ENCODE assay signal across 8 mouse cellular contexts in genomic region chr5:113132635-113133041, GRCm38 (mm10). TPM values are rescaled to one million over a fixed set of nuclear protein-coding genes. Genes with fewer than 3 reads are reported as not detected.
DNase-seq lines count a peak whose midpoint lies in the region; ATAC-seq and TF ChIP-seq lines count a peak whose summit lies in the region.

No protein-coding gene starts in this region.

- no peak for TF ChIP-seq CTCF in layer of hippocampus, adult 2 months (conservative IDR thresholded peaks at IDR 0.05)

- no peaks in the 10 kb centered on the region for H3K9me3 ChIP-seq in limb, embryonic 11.5 days (ENCODE audit: control insufficient read depth, low read length)
- no peaks in the 10 kb centered on the region for H3K9me3 ChIP-seq in midbrain, embryonic 12.5 days

- peaks cover 14% of the 10 kb centered on the region for H3K27me3 ChIP-seq in limb, embryonic 11.5 days (ENCODE audit: control insufficient read depth, insufficient read depth, low read length)
- H3K27me3 ChIP-seq in midbrain, embryonic 12.5 days = peaks cover 20% of the 10 kb centered on the region

- no peak overlapping the region for H3K4me3 ChIP-seq in layer of hippocampus, adult 2 months
- no peak overlapping the region for H3K4me3 ChIP-seq in limb, embryonic 11.5 days (ENCODE audit: low read depth, low read length)
- H3K4me3 ChIP-seq in midbrain, embryonic 12.5 days = no peak overlapping the region

- peaks cover 14% of the 10 kb centered on the region for H3K4me1 ChIP-seq in limb, embryonic 11.5 days (ENCODE audit: control insufficient read depth, insufficient read depth, low read length)
- H3K4me1 ChIP-seq in midbrain, embryonic 12.5 days = peaks cover 39% of the 10 kb centered on the region

- WGBS in limb, embryonic 11.5 days = 73% methylated on average over 13 of the region's 13 CpGs
- WGBS in midbrain, embryonic 12.5 days = 36% methylated on average over 13 of the region's 13 CpGs

- H3K4me2 ChIP-seq in limb, embryonic 11.5 days (ENCODE audit: low read depth, severe bottlenecking) = no peak overlapping the region
- 0 out of 2 replicates have a peak overlapping the region, but pooled peaks have one; percentile 4 for H3K4me2 ChIP-seq in midbrain, embryonic 12.5 days (replicated peaks)

- DNase-seq in layer of hippocampus, adult 2 months (ENCODE audit: low spot score in 2 of 2) = no peak
- no peak for DNase-seq in layer of hippocampus, postnatal 36 days
- peak; percentile 61 for DNase-seq in heart, postnatal 4 days
- no peak for DNase-seq in limb, embryonic 11.5 days (ENCODE audit: low spot score)
- no peak for DNase-seq in layer of hippocampus, adult 9-11 months
- DNase-seq in frontal cortex, adult 2 months (ENCODE audit: extremely low spot score in 1 of 2, low spot score in 1 of 2) = no peak
- no peak for DNase-seq in right cerebral cortex, postnatal 4 days

- ATAC-seq in limb, embryonic 11.5 days (ENCODE audit: insufficient number of reproducible peaks, low FRiP score, low TSS enrichment, low read depth) = no peak
- no peak for ATAC-seq in midbrain, embryonic 12.5 days (ENCODE audit: low FRiP score, low read depth)

- H3K27ac ChIP-seq in layer of hippocampus, adult 2 months = peak overlapping the region; percentile 56
- H3K27ac ChIP-seq in limb, embryonic 11.5 days (replicated peaks; ENCODE audit: low read depth, low read length) = peak overlapping the region; percentile 53
- H3K27ac ChIP-seq in midbrain, embryonic 12.5 days (replicated peaks) = peak overlapping the region; percentile 88

- H3K36me3 ChIP-seq in limb, embryonic 11.5 days (ENCODE audit: control insufficient read depth, insufficient read depth, low read length) = no peaks in the 10 kb centered on the region
- H3K36me3 ChIP-seq in midbrain, embryonic 12.5 days = no peaks in the 10 kb centered on the region

- 0 out of 2 replicates have a peak overlapping the region, but pooled peaks have one; percentile 22 for H3K9ac ChIP-seq in limb, embryonic 11.5 days (ENCODE audit: low read length)
- H3K9ac ChIP-seq in midbrain, embryonic 12.5 days (replicated peaks) = 0 out of 2 replicates have a peak overlapping the region, but pooled peaks have one; percentile 11

RNA-seq across cellular contexts. Expression of gene Crybb3, which starts 51.3 kb away (rescaled TPM):
- 1 to 10 TPM; 3.8 to 4.2 TPM for total RNA-seq in layer of hippocampus, adult 2 months (2021)
- total RNA-seq in layer of hippocampus, postnatal 36 days (2021) = 1 to 10 TPM; 1.6 to 3.3 TPM
- total RNA-seq in heart, postnatal 4 days (2021) = 1 to 10 TPM; 1.4 to 1.7 TPM
- 0.39 and 0.78 TPM in 2 replicates for polyA plus RNA-seq in limb, embryonic 11.5 days (2014; fragmentation: Nextera tagmentation; extraction: Ambion mirVana)
- 0.24 TPM in 1 of 2 replicates, not detected in the other for polyA plus RNA-seq in midbrain, embryonic 12.5 days (2016; fragmentation: Nextera tagmentation; extraction: Ambion mirVana)
- polyA plus RNA-seq in frontal cortex, adult 2 months (2012; rRNA removed) = 3.2 and 6.0 TPM in 2 replicates
